Mouse (Mus musculus) stomach, postnatal 0 days (tissue): ENCODE measurements around the gene Agmat.
"Not testable (repeated sequence)": the region's sequence is repeated elsewhere in the genome, so short reads cannot be mapped to it uniquely, and the experiment has no call there.

ENCODE experiments used
- CTCF ChIP-seq: IDR thresholded peaks from 2 replicates; pipeline ENCODE4 v1.5.1; 2016; ENCODE audit warnings: antibody characterized with exemption, low read depth, mild to moderate bottlenecking, moderate library complexity
- EP300 ChIP-seq: optimal IDR thresholded peaks from 2 replicates; pipeline ENCODE3; 2016; ENCODE audit warnings: antibody characterized with exemption

DNA sequence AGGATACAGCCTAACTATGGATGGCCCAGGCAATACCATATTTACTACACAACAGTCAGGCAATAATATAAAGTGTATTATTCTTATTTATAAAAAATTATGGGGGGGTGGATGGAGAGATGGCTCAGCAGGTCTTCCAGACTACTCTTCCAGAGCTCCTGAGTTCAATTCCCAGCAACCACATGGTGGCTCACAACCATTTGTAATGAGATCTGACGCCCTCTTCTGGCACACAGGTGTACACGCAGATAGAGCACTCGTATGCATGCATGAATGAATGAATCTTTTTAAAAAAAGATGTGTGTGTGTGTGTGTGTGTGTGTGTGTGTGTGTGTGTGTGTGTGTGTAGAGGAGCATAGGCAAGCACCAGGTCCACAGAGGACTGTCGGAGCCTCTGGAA lies 26.5 kb downstream of the Agmat start:
- TF ChIP-seq CTCF, result peak; percentile 22; the same call in 1 of the 2 replicates
- TF ChIP-seq EP300, result not testable (repeated sequence)
